Mouse (Mus musculus): Measurements from ENCODE around the gene Exosc7. TPM values are rescaled to one million over a fixed set of nuclear protein-coding genes. Genes with fewer than 3 reads are reported as not detected.

Exosc7 gene
- polyA plus RNA-seq, 1 experiment from 2014 or later: 110 TPM

DNA sequence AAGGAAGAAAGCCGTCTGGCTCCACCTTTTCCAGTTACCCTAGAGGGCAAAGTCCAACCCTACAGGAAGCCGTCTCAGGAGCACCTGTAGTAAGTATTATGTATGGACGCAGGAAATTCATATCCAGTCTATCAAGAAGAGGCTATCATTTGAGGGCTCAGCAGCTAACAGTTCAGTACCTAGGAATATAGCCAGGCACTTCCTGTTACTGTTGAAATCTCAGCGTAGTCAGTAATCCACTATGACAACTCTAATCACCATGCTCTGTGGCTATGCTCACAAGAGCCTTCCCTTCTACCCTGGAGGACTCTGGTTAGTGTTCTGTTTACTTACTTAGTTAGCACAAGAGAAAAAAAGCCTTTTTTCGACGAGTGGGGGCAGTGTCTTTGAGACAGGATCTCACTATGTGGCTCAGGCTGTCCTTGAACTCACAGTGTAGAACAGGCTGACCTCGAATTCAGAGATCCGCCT lies 1.2 kb upstream of the Exosc7 start:
- Histone ChIP-seq H3K27ac (no peak overlapping the region), H3K9ac (peak overlapping the region; percentile 94), H3K4me2 (peak overlapping the region; percentile 80), H3K4me3 (peak overlapping the region; percentile 89), H3K36me3 (ENCODE audit: poor library complexity, severe bottlenecking) (0 out of 2 replicates have a peak, but pooled peaks cover 3% of the 10 kb centered on the region), H3K9me3 (replicated peaks) (no peaks in the 10 kb centered on the region), H3K4me1 (peaks cover 23% of the 10 kb centered on the region), H3K27me3 (no peaks in the 10 kb centered on the region)
- 63% methylated on average over 8 of the region's 8 CpGs for WGBS
- no peak for ATAC-seq

DNA sequence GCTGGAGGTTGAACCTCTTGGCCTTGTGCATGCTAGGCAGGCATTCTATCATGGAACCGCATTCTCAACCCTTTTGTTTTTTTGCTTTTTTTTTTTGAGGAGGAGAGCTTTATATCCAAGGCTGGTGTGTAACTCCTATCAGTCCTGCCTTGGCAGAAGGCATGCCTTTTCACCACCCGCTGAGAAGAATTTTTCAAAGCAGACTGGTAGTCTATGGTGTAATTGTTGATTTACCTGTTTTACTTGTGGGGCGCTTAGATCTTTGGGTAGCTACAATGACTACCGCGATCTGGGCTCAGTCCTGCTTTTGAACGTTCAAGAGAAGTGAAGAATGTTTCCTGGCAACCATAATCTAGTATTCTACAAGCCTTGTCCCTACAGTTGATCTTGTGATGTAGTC lies 916 bp downstream of the Exosc7 start:
- peak overlapping the region; percentile 94 for H3K9ac ChIP-seq
- ATAC-seq: no peak
- peaks cover 23% of the 10 kb centered on the region for H3K4me1 ChIP-seq
- peak overlapping the region; percentile 80 for H3K4me2 ChIP-seq
- H3K27ac ChIP-seq: no peak overlapping the region
- no peaks in the 10 kb centered on the region for H3K9me3 ChIP-seq (replicated peaks)
- 74% methylated on average over 6 of the region's 6 CpGs for WGBS
- H3K4me3 ChIP-seq: peak overlapping the region; percentile 89
- peaks cover 11% of the 10 kb centered on the region for H3K36me3 ChIP-seq (ENCODE audit: poor library complexity, severe bottlenecking)
- no peaks in the 10 kb centered on the region for H3K27me3 ChIP-seq

- H3K4me3 ChIP-seq: no peak overlapping the region
- H3K36me3 ChIP-seq (ENCODE audit: poor library complexity, severe bottlenecking): peaks cover 27% of the 10 kb centered on the region
- WGBS: 94% methylated on average over 1 of the region's 1 CpGs
- H3K4me2 ChIP-seq: no peak overlapping the region
- no peaks in the 10 kb centered on the region for H3K9me3 ChIP-seq (replicated peaks)
- H3K27ac ChIP-seq: no peak overlapping the region
- H3K27me3 ChIP-seq: no peaks in the 10 kb centered on the region
- H3K4me1 ChIP-seq: peaks cover 23% of the 10 kb centered on the region
- 0 out of 2 replicates have a peak overlapping the region, but pooled peaks have one; percentile 37 for H3K9ac ChIP-seq
- no peak for ATAC-seq
These were observed 2.6 kb downstream of the Exosc7 start for GRCm38 (mm10) chr9:123115566-123115965.

DNA sequence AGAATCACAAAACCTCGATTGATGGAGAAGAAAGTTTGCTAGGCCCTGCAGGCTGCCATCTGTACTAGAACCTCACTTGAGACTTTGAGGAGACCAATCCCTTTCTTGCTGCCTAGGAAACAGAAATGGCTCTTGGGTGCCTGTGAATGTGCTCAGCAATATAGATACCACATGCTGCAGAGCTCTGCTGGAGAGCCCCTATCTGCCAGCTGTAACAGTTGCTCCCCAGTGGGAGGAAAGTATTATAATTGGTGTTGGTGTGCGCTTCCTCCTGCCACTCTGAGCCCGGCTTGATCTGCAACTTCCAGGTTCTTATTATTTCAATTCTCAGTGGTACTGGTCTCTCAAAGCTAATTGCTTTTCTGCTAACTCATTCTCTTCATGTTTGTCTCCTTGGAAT lies 10.0 kb downstream of the Exosc7 start:
- no peak for ATAC-seq
- H3K9ac ChIP-seq: no peak overlapping the region
- H3K27me3 ChIP-seq: no peaks in the 10 kb centered on the region
- H3K4me1 ChIP-seq: no peaks in the 10 kb centered on the region
- 90% methylated on average over 3 of the region's 3 CpGs for WGBS
- H3K4me2 ChIP-seq: no peak overlapping the region
- peaks cover 61% of the 10 kb centered on the region for H3K36me3 ChIP-seq (ENCODE audit: poor library complexity, severe bottlenecking)
- no peaks in the 10 kb centered on the region for H3K9me3 ChIP-seq (replicated peaks)
- H3K27ac ChIP-seq: no peak overlapping the region
- H3K4me3 ChIP-seq: no peak overlapping the region

GRCm38 (mm10) chr9:123123571-123124412 lies 10.8 kb downstream of the Exosc7 start:
- WGBS: 92% methylated on average over 6 of the region's 6 CpGs
- Histone ChIP-seq H3K27ac (no peak overlapping the region), H3K9me3 (replicated peaks) (no peaks in the 10 kb centered on the region), H3K4me2 (no peak overlapping the region), H3K9ac (no peak overlapping the region), H3K4me1 (no peaks in the 10 kb centered on the region), H3K27me3 (no peaks in the 10 kb centered on the region), H3K4me3 (no peak overlapping the region), H3K36me3 (ENCODE audit: poor library complexity, severe bottlenecking) (peaks cover 63% of the 10 kb centered on the region)
- ATAC-seq: no peak

GRCm38 (mm10) chr9:123124413-123124981 lies 11.5 kb downstream of the Exosc7 start:
- Histone ChIP-seq H3K4me3 (no peak overlapping the region), H3K4me2 (no peak overlapping the region), H3K9me3 (replicated peaks) (no peaks in the 10 kb centered on the region), H3K27me3 (no peaks in the 10 kb centered on the region), H3K36me3 (ENCODE audit: poor library complexity, severe bottlenecking) (peaks cover 63% of the 10 kb centered on the region), H3K4me1 (no peaks in the 10 kb centered on the region), H3K9ac (no peak overlapping the region), H3K27ac (no peak overlapping the region)
- ATAC-seq: no peak
- WGBS: 93% methylated on average over 2 of the region's 2 CpGs

DNA sequence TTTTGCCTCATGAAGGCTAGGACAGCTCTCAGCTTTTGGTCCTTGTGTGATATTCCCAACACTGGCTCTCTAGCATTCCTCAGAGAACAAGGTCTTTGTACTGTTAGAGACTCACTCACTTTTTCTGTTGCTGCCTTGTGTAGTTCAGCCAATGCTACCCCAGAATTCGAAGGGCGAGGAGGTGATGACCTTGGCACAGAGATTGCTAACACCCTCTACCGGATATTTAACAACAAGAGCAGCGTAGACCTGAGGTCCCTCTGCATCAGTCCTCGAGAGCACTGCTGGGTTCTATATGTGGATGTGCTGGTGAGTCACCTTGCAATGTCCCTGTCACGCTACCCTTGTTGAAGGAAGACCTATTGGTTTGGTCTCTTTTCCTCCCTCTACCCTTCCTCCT lies 14.6 kb downstream of the Exosc7 start:
- H3K9me3 ChIP-seq (replicated peaks): no peaks in the 10 kb centered on the region

GRCm38 (mm10) chr9:123132994-123133393 lies 20.0 kb downstream of the Exosc7 start:
- no peak overlapping the region for H3K9ac ChIP-seq
- no peak overlapping the region for H3K27ac ChIP-seq
- no peak overlapping the region for H3K4me2 ChIP-seq
- H3K4me1 ChIP-seq: no peaks in the 10 kb centered on the region
- peaks cover 97% of the 10 kb centered on the region for H3K36me3 ChIP-seq (ENCODE audit: poor library complexity, severe bottlenecking)
- H3K4me3 ChIP-seq: no peak overlapping the region
- H3K9me3 ChIP-seq (replicated peaks): no peaks in the 10 kb centered on the region
- H3K27me3 ChIP-seq: no peaks in the 10 kb centered on the region
- WGBS: 90% methylated on average over 3 of the region's 3 CpGs
- no peak for ATAC-seq

More for the DNA sequence above, 14.6 kb downstream of the Exosc7 start:
- WGBS: 96% methylated on average over 6 of the region's 6 CpGs
- Histone ChIP-seq H3K4me1 (no peaks in the 10 kb centered on the region), H3K4me2 (no peak overlapping the region), H3K27ac (no peak overlapping the region), H3K36me3 (ENCODE audit: poor library complexity, severe bottlenecking) (peaks cover 65% of the 10 kb centered on the region), H3K9ac (no peak overlapping the region), H3K4me3 (no peak overlapping the region), H3K27me3 (no peaks in the 10 kb centered on the region)
- no peak for ATAC-seq

- WGBS: 90% methylated on average over 7 of the region's 7 CpGs
- H3K27ac ChIP-seq: no peak overlapping the region
- H3K36me3 ChIP-seq (ENCODE audit: poor library complexity, severe bottlenecking): peaks cover 92% of the 10 kb centered on the region
- no peaks in the 10 kb centered on the region for H3K9me3 ChIP-seq (replicated peaks)
- no peak overlapping the region for H3K4me3 ChIP-seq
- H3K4me1 ChIP-seq: no peaks in the 10 kb centered on the region
- no peak overlapping the region for H3K4me2 ChIP-seq
- H3K27me3 ChIP-seq: no peaks in the 10 kb centered on the region
- no peak for ATAC-seq
- H3K9ac ChIP-seq: no peak overlapping the region
These were observed 24.1 kb downstream of the Exosc7 start for GRCm38 (mm10) chr9:123136953-123137682.

DNA sequence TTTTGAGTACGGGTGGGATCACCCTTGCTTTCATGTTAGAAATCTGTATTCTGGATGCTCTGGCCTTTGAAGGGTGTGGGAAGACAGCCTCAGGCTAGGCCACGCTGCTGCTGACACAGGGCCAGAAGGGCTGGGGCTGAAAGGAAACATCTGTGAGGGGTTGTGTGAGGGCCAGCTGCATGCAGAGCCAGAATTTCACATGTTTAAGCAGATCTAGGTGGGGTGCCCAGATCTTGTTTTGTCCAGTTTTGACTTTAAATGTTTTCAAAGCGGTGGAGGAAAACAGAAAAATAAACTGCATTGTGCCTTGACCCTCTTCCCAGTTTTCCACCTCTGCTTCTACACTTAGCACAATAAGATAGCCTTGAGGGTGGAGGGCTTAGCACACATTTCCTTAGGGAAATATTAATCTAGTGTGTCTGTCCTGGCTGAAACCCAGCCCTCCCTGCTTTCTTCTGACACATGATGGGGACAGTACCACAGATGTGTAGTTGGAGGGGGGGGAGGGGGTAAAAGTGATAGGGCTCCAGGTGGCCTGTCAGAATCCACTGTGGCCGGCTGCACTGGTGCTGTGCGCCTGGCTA lies 26.0 kb downstream of the Exosc7 start:
- no peak for ATAC-seq
- Histone ChIP-seq H3K9me3 (replicated peaks) (no peaks in the 10 kb centered on the region), H3K27ac (no peak overlapping the region), H3K4me3 (no peak overlapping the region), H3K36me3 (ENCODE audit: poor library complexity, severe bottlenecking) (peaks cover 88% of the 10 kb centered on the region), H3K4me2 (no peak overlapping the region), H3K4me1 (no peaks in the 10 kb centered on the region), H3K9ac (no peak overlapping the region), H3K27me3 (no peaks in the 10 kb centered on the region)
- 82% methylated on average over 5 of the region's 5 CpGs for WGBS

DNA sequence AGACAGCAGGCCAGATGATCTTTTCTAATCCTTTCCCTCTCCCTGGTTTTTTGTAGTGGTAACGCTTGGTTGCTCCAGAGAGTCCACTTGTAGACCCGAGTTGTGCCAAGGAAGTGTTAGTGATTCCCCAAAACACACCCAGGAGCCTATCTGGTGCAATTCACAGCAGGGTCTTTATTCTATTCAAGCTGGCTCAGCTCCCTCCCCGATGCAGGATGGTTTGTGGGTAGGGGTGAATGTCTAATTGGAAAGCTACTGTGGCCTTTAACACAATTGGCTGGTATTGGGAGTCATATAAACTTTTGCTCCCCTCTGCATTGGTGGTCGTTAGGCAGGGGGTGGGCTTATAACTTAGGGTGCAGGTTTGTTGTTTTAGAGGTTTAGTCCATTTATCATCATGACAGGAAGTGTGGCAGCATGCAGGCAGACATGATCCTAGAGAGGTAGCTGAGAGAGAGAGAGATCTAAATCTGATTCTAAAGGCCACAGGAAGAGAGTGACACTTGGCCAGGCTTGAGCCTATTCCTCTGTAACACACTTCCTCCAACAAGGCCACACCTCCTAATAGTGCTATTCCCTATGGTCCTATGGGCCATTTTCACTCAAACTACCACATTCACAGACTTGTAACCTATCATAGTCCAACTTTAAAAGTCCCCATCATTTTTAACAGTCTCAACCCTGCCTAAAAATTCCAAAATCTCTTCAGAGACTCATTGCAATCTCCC lies 27.0 kb downstream of the Exosc7 start:
- Histone ChIP-seq H3K27ac (no peak overlapping the region), H3K36me3 (ENCODE audit: poor library complexity, severe bottlenecking) (peaks cover 82% of the 10 kb centered on the region), H3K9me3 (replicated peaks) (no peaks in the 10 kb centered on the region), H3K4me2 (no peak overlapping the region), H3K4me1 (no peaks in the 10 kb centered on the region), H3K4me3 (no peak overlapping the region), H3K27me3 (no peaks in the 10 kb centered on the region), H3K9ac (no peak overlapping the region)
- 75% methylated on average over 4 of the region's 4 CpGs for WGBS
- ATAC-seq: no peak

Data from forebrain, embryonic 13.5 days (tissue).